Mouse (Mus musculus) ES-CJ7 (cell line): ENCODE data around the gene Lamtor5.
A peak's percentile ranks its signal among the peaks of the same experiment; 100 is the strongest.

ENCODE experiments used
- DNase-seq: peaks from one replicate; pipeline ENCODE4 v3.0.0; 2011; ENCODE audit warnings: low read depth, low spot score

Lamtor5 gene

GRCm38 (mm10) chr3:107278479-107279269, at the start of gene Lamtor5:
Lamtor5 (plus strand) TSS chr3:107278858.
- peak; percentile 87 for DNase-seq

GRCm38 (mm10) chr3:107229221-107229620, 49.4 kb upstream of the Lamtor5 start:
- DNase-seq, result no peak

- DNase-seq, result no peak
These were observed 48.8 kb upstream of the Lamtor5 start for GRCm38 (mm10) chr3:107229822-107230221.

GRCm38 (mm10) chr3:107230527-107230926, 48.1 kb upstream of the Lamtor5 start, which contains the start of gene A630076J17Rik:
A630076J17Rik (plus strand) TSS chr3:107230614.
- no peak for DNase-seq

- DNase-seq, result no peak
These were observed 47.5 kb upstream of the Lamtor5 start for GRCm38 (mm10) chr3:107231202-107231601.

GRCm38 (mm10) chr3:107233351-107233813, 45.3 kb upstream of the Lamtor5 start:
- DNase-seq, result peak; percentile 78

DNA sequence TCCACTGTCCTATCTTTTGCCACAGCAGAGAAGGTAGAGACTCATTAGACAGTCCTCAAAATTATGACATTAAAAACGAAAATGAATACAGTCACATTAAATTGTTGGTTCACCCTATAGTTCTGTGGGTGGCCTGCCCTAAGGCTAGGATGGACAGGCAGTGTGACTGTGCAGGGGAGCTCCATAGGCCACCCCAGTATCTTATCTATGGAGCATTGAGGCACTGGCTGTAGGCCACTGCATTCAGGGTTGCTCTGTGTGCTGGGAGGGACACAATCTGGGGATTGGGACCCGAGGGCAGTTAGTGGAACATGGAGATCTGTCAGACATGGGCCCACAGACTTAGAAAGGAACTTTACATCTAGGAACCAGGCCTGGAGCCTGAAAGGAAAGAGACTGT, 44.7 kb upstream of the Lamtor5 start:
- no peak for DNase-seq

DNA sequence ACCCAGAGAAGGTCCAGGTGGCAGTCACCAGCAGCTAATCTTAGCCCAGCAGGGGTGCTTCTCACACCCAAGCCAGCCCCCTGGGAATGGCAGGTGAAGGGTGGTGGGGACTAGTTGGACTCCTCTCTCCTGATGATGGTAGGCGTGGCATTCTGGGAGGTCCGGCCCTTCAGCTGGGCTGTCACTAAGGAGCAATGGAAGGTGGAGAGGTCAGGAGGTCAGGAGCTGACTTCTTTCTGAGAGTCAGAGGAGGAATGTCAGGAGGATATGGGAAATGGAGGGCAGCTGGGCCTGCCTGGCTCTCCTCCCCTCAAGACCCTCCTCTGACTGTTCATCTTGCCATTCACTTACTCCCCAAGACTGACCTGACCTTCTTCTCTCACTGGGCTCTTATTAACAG, 40.6 kb upstream of the Lamtor5 start:
- no peak for DNase-seq

DNA sequence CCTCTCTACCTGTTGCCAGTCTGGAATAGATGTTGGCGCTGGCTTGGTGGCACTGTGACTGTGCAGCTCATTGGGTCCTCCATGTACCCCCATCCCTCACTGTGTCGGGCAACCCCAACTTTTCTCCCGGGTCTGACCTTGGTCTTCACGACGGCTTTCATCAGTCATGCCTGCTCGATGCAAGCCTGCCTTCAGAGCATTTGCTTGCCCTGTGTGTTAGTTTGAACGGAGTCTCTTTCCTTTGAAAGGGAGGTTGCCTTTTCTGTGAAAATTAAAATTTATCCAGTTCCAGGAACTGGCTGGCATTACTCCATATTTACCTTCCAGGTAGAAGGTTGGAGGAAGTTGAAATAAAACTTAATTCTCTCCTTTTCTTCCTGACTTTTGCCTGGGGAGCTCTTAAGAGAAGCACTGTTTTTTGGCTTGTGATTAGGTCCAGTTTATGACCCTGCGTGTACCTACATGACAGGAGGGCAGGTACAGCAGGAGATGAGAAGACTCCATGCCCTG, 40.1 kb upstream of the Lamtor5 start:
- DNase-seq, result no peak

DNA sequence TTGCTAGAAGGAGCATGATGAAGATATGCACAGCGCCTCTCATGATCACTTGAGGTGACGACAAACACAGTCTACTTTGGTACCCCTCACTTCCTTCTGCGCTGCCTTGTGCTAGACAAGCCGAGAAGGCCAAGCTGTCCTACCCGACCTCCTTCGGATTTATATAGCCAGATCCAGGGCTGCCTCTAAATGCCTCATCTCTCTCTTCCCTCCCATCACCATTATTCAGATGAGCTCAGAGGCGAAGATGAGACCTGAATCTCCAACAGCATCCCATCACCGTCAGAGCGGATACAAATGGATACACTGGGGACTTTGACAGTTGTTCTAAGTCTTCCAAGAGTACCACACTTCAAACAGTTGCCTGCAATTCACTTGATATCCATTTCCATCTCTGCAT, 39.1 kb upstream of the Lamtor5 start, which contains the start of gene Prok1:
TSS of gene Prok1 (minus strand) at position 101 of the 400 bp plus-strand sequence.
- DNase-seq, result no peak

DNA sequence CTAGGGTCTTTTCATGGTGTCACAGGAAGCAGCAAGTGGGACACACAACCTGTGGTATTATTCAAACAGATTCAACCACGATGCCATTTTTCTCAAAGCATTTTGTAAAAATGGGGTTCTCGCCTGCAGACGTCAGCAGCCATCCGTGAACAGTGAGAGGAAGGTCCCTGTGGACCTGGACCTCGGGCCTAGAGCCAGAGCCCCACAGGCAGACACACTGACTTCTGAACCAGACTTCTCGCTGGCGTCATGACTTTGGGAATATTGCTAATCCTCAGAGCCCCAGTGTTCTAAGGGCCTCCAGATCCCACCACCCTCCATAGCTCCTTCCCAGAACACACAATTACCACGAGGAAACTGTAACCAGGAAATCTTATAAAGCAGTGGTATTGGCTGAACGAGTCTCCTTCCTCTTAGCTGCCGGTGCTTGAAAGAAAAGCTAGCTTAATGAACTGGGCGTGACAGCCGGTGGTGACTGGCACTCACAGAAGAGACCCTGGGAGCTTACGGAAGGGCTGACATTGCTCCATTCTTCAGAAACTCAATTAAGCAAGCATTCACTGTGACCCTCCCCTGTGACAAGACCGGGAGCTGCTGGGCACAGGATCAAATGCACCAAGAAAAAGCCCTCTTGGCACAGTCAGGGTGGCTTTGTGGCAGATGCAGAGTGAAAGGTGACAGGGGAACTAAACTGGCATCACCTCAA, 37.1 kb upstream of the Lamtor5 start:
- no peak for DNase-seq

GRCm38 (mm10) chr3:107246876-107247275, 31.8 kb upstream of the Lamtor5 start:
- DNase-seq, result no peak

GRCm38 (mm10) chr3:107249042-107249441, 29.6 kb upstream of the Lamtor5 start:
- DNase-seq, result no peak

- no peak for DNase-seq
These were observed 28.3 kb upstream of the Lamtor5 start for GRCm38 (mm10) chr3:107250320-107250719.

DNA sequence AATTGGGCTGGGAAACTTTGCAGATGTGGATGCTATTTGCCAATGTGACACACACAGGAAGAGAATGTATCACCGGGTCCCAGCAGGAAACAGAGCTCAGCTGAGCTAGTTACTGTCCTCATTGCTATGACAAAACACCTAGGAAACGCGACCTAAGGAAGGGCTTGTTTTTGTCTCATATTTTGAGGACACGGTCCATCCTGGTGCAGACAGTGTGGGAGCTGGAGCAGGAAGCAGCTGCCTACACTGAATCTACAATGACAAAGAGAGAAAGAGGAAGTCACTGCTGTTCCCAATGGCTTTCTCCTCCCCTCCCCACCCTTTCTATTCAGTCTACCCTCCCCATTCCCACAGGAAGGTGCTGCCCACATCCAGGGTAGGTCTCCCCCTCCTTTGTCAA, 26.6 kb upstream of the Lamtor5 start:
- no peak for DNase-seq

DNA sequence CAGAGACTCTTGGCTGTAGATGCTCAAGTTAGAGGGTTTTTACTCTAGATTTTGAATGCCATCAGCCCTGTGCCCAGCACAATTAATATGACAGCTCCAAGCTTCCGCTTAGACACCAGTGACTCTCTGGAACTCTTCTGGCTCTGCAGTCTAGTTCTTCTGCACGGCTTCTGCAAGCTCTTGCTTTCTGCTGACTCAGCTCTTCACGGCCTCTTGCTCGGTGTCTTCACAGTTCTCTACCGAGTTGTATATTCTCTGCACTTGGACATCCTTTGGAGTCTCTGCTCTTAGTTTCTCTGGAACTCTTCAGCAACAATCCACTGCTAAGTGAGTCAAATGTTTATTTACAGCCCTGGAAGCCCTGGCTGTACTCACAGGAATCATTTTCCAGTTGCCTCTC, 24.7 kb upstream of the Lamtor5 start:
- no peak for DNase-seq

- DNase-seq, result no peak
These were observed 22.7 kb upstream of the Lamtor5 start for GRCm38 (mm10) chr3:107255992-107256391.

DNA sequence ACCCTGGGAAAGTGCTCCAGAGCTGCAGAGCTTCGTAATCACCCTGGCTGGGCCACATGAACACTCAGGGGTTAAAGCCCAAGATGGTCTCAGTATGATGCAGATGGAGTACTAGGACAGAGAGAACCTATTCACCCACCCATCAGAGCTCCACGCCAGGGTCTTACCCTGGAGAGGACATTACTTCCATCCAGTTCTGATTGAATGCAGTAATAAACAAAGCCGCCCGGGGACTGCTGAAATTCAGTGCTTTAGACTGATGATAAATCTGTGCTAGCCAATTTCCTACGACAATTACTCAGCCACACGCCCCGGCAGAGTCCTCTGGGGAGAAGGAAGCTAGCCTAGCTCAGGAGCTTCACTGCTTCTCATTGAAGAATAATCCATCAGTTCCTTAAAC, 21.9 kb upstream of the Lamtor5 start:
- no peak for DNase-seq

DNA sequence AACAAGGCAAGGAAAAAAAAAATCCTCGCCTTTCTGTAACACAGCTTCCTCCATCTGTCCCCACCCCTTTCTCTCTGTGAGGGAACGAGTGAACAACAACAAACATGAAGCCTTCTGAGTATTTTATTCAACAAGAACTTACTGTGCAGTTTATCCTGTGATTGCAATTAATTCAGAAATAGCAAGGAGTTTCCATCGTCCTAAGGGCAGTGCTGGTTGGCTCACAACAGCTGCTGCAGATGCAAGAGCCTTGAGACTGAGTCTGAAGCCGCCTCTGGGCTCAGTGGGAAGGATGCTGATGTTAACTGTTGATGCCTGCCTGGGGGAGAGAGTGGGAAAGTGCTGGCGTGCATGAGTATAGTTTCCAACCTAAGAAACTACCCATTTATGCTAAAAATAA, 20.7 kb upstream of the Lamtor5 start:
- DNase-seq, result no peak

DNA sequence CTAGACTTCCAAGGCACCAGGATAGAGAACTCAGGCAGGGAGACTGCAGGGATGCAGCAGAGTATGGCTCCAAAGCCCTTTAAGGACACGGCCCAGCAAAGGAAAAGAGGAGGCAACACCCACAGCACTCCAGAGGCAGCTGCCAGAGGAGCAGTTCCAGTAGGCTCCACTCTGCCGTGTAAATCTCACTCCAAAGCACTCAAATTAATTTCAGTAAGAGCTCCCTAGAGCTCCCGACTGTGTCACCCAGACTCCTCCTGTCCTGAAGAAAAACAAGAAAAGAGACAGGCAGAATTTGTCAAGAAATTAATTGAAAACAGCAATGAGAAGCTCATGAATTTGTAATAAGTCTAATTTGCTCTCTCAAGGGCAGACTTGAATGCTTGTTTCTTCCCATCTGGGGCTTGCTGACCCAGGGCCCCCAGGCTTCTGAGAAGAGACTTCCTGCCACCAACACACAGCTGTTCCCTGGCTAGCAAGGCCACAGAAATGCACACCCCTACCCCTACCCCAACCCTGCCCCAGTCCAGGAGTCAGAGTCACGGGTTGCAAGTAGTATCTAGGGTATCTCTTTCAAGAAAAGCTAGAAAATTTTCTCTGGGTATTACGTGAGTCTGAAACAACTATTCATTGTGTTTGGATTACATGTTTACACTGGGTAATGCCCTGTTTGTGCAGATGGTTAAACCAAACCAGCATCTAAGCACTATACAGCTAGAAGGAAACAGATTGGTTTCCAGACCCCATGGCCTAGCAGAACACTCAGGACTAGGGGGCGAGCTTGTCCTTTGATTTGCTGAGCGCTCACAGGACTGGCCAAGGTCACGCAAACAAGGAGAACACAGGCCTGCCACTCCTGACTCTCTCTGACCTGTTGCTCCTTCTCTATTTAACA, 17.5 kb upstream of the Lamtor5 start:
- DNase-seq, result no peak

DNA sequence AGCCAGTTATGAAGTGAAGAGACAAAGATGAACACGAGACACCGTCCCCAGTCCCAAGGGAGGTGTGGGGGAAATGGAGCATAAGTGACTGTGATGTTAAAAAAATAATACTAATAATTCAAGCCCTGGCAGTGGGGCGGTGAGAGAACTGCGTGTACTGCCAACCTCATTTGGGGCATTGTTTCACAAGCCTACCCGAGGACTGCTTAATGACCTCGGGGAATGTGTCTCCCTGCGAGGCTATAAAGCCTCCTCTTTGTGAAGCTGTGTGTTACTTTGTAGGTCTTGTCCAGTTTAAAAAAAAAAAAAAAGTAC, 16.9 kb upstream of the Lamtor5 start:
- no peak for DNase-seq
